Mouse (Mus musculus) lung, postnatal 10 days (tissue): ENCODE results near the gene Qrsl1.
"Not testable (repeated sequence)": the region's sequence is repeated elsewhere in the genome, so short reads cannot be mapped to it uniquely, and the experiment has no call there.

Experiments used
- DNase-seq: peaks from one replicate; pipeline ENCODE4 v3.0.0; 2021

Gene Qrsl1

DNA sequence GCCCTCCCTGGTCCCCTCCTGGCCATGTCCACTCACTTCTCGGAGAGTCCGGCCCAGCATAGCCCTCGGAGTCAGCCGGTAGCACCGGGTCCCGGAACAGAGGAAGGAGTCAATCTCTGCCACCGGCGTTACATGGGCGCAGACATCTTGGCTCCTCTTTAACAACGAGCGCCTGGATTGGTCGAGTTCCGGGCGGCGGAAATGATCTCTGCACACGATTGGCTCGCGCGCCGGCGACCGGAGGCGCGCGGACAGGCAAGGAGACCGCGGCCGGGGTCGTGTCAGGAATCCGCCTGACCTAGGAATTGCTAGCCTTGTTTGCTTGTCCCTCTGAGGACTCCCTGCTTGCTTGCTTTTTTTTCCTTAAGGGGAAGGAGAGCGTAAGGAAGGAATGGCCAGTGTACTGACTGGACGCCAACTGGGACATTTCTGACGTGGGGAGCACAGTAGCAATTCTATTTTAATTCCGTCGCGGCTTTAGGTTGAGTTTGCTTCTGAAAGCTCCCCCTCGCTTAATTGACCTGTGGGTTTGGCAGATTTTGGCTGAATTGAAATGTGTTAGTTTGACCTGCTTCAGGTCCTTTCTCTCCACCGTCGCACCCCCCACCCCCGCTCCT is at the start of gene Qrsl1, which contains the start of gene Rtn4ip1:
Qrsl1 (minus strand) TSS at position 168 of the 617 bp plus-strand sequence.
Rtn4ip1 (plus strand) TSS at position 230 of the 617 bp plus-strand sequence.
- DNase-seq, result peak; percentile 96

DNA sequence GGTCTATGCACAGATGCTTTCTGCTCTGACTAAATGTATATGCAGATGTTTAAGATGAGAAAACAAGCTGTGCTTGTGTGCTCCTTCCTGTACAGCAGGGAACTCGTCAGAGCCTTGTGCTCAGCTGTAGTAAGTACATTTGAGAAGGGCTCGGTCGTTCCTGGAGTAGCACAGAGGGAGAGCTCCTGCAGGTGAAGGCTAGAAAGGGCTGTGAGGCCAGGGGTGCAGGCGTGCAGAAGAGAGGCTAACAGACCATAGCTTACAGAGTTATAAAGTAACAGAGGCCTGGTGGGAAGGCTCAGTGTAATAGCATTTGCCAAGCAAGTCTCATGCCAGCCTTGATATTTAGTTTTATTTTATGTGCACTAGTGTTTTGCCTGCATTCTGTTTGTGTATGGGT is 43.9 kb upstream of the Qrsl1 start:
- DNase-seq, result no peak

DNA sequence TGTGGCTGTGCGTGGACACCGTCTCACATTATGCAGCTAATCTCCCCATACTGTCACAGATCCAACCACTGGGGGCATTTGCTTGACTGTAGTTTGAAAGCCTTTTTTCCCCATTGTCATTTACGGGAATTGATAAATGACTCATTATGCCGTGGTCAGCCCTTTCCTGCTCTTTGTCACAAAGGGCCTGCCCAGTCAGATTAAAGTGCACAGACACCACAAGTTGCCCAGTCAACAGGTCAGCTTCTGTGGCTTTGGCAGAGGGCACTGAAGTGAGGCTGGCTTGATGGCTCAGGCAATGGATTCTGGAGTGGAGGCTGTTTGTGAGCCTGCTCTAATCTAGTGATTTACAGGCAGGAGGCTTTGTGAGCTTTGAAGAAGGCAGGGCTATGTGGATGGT is 42.2 kb upstream of the Qrsl1 start:
- no peak for DNase-seq

DNA sequence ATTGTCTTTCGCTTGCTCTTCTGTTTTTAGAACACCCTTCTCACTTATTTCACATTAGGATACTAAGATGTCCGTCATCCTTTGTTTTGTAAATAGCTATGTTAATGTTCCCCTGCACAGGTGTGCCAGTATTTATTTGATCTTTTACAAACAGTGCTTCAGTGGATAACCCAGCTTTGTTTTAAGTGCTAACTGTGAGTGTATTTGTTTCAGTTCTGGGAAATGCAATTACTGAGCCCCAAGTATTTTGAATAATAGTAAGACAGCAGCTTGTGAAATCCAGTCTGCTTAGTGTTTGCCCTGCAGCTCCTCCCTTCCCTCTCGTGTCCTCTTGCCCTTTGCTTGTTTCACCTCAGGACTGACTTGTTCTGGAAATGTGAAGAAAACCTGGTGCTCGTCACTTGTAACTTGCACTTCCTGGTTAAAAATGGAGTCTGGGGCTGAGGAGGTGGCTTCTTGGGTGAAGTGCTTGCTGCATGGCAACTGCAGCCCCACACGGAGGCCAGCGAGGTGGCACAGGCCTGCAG is 37.7 kb upstream of the Qrsl1 start:
- no peak for DNase-seq

DNA sequence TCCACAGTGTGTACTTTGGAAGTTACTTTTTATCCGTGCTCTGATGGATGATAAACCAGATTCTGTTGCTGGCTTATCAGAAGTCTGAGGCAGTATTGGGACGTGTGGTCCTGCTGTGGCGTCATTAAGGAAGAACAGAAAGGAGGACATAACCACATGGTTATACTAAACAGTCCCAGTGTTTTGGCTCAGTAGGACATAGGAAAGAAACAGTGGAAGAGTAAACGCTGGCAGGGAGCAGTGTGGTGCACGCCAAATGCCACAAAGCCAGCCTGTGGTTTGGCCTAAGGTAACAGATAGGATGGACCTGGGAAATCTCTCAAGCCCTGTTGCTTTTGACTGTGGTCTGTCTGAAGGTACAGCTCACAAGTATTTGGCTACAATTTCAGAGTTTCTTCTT is 27.1 kb upstream of the Qrsl1 start:
- DNase-seq, result no peak

DNA sequence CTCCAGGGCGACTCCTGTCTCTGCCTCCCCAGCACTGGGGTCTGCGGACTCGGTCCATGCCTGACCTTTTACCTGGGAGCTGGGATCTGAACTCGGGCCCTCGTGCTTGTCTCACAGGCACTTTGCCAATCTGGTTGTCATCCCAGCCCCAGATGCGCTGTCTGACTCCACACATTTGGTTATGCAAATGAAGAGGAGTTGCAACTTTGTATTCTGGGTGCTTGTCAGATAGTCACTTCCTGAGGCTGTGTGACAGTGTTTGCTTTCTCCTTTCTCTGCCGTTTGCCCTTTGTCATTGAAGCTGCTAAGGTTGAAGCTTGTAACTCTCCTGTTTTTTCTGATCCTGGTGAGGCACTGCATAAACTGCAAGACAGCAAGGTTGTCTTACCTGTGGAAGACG is 26.2 kb upstream of the Qrsl1 start:
- no peak for DNase-seq

DNA sequence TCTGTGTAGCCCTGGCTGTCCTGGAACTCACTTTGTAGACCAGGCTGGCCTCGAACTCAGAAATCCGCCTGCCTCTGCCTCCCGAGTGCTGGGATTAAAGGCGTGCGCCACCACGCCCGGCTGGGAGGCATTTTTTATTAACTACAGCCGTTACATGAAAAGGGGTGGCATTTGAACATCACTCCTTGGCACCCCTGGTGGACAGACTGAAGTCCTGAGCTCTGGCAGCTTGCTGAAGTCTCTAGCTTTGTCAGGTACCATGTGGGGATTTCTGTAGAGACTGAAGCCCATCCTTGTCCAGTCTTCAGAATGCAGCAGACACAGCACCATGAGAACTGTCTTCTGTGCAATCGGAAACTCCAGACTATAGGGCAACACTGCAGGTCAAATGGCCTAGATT is 24.2 kb upstream of the Qrsl1 start:
- not testable (repeated sequence) for DNase-seq

DNA sequence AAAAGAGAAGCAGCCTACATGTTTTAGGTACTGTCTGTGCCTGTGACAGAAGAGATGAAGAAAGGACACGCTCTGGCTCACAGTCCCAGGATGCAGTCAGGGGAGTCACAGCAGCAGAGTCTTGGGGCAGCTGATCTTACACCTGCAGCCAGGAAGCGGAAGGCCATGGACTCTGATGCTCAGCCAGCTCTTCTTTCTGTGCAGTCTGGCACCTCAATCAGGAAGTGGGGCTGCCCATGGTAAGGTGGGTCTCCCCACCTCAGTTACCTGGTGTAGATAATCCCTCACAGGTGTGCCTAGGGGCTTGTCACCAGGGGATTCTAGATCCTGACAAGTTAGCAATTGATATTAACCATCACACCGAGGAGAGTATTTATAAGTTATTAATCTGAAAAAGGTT is 21.6 kb upstream of the Qrsl1 start:
- no peak for DNase-seq

DNA sequence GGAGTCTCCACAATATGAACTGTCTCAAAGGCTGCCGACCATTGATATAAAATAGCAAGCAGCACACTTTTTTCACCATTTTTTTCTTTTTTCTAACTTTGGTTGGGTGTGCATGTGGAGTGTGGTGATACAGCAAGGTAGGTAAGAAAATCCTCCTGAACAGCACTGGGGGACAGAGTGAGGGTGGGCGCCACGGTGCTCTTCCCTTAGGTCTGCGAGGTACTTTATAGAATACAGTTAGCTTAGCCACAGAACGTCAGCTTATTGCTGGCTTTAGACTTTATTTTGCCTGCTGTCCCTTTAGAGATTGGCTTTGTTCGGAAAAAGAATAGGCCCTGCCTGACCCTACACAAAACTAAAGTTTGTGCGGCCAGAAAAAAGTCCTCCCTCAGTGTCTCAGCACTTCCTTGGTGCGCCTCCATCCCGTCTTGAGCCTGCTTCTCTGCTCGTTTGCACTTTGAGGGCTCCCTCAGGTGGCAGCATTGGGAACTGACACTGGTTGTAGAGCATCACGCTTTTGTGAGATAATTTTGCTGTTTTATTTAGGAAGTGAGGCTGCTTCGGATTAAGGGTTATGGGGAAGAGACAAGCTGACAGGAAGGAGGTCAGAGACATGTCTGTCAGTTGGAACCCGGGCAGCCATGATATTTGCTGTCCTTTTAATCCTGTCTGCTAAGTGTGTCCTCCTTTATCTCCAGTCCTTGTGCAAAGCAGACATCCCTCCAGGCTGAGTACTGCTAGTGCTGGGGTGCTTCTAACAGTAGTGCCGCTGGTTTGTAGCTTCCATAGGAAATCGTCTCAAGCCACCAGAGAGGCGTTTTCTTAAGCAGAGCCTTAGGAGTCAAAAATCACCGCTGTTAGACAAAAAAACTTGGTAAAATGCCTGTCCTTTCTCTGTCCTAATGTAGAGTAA is 17.4 kb upstream of the Qrsl1 start:
- peak; percentile 86 for DNase-seq

DNA sequence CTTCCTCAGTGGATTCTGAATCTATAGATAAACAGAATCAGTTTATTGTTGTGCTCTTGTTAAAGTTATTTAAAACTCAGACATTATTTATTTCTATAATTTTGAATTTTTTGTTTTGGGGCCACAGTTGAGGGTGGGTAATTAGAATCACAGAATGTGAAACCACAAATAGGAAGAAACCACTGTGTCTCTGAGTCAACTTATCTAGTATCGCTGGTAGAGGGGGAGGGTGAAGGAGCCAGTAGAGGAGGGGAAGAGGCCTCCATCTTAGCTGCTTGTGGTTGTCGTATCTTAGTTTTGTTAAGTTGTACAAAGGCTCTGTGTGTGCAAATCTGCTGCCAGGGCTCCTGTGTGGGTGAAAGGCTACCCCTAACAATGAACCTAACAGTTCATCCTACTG is 15.2 kb upstream of the Qrsl1 start:
- no peak for DNase-seq

DNA sequence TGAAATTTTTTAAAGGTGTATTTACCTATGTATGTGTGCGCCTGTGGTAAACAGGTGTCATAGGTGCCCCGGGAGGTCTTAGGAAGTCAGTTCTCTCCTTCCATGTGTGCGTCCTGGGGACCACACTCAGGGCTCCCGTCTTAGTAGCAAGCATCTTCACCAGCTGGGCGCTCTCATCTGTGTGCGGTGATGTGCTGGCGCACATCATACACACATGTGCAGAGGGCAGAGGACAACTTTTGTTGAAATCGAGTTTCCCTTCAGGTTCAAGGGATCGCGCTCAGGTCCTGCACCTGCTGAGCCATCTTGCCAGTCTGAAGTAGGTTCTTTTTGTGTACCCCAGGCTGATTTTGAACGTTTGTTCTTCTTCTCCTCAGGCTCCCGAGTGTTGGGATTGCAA is 14.6 kb upstream of the Qrsl1 start:
- DNase-seq, result no peak

DNA sequence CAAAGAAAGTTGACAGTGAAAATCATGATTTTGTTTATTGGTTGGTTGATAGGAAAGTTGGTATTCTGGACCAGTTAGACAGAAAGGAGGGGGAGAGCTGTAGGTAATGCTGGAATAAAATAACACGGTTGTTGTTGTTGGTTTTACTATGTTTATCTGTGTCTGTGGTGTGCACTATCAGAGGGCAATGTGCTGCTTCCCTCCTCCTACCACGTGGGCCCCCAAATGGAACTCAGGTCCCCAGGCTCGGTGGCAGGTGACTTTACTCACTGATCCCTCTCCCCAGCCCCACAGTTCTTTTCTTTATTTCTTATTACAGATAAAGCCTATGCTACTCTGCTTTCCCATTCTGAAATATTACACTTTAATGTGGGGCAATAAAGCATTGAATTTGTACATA is 10.7 kb upstream of the Qrsl1 start:
- no peak for DNase-seq

DNA sequence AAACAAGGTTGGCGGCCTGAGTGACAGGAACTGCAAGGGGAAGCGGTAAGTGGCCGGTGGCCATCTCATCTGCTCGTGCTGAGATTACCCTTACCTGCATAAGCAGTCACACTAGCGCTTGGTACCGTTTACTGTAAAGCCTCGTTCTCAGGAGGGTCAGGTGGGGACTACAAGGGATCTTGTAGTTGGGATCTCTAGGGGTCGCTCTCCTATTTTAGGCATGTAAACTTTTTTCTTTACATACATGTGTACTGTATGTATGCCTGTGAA is 9.3 kb upstream of the Qrsl1 start:
- DNase-seq, result no peak

DNA sequence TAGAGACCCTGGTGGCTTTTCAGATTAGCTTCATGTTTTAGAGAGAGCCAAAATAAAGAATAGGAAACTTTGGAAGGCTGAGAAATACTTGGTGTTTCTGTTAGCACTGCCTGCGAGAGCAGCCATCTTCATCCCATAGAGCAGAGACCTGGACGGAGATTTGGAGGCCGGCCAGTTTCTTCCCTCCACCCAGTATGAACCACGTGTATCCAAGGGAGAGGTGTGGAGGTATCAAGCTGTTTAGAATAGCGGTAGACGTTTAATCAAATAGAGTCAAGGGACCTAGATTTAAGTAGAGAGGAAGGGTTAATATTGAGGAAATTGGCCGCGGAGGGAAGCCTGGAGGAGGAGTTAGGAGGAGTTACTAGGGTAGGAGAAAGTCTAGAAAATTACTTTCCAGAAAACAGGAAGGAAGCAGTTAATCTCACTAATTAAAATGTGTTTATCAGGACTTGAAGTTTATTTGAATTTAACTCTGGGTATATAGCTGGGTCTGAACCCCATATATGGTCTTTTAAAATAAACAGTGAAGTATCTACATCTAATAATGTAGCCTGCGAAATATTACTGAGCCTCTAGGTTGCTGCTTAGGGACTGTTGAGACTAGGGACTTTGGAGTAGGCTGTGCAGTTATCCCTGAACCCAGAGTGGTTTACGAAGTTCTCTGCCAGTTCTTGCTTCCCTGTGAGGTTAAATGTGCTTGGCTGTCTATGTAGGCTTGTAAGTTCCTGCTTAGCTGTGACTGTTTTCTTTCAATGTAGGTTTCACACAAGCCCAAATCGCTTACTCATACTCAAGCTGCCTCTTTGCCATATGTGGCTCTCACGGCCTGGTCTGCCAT is 8.7 kb upstream of the Qrsl1 start:
- DNase-seq, result no peak

DNA sequence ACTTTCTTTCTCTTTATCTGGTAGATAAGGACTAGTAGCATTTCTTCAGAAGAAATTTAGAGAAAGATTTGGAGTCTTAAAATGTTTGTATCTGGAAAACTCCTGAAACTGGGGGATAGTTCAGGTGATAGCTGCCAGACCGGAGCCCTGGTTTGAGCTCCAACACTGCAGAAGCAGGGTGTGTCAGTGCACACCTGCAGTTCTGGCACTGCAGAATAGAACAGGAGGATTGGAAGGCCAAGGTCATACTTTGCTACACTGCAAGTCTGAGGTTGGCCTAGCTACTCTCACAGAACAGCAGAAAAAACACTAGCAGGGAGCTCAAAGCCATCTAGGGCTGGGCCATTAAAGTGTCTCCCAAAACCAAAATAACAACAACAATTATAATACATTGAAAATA is 3.0 kb upstream of the Qrsl1 start:
- no peak for DNase-seq

DNA sequence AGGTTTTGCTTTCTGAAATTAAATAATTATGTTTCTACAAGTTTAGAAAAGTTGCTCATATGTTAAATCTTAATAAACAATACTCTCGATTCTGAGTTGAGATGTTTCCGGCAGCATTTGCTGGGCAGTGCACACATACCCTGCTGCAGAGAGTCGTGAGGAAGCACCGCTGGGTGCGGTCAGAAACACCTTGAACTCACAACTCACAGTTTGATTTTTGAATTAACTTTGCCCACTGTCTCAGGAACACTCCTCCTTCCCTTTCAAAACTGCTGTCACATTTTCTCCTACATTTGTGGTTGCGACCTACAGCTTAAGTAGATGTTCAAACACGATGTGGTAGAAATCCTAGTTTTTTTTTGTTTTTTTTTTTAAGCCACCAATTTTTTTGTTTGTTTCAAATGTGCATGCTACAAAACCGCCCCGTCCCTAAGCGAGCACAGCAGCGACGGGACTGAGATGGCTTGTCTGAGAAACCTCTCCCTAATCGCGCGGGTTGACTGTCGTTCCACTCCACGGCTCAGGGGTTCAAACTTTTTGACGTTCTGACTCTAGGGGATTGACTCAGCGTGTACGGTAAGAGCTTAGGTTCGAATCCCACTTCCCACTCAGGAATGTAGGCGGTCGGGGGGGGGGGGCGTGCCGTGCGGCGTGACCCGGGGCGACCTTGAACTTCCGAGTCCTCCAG is 518 bp downstream of the Qrsl1 start:
- DNase-seq, result no peak

DNA sequence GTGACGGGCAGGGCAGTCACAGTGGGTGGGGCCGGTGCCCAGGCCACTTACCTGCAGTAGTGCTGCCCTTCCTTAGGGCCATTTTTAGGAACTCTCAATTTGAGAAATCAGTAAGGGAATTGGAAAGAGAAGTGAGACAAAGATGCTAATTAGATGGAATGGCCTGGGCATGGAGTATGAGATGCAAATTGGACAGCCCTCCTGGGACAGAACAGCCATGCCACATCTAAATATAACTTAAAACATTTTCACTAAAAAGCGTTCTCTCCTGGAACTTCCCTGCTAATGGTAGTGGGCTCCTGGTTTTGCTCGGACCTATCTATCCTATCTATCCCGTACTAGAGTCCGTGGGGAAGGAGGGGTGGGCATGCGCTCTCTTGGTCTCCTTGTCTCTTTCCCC is 3.3 kb downstream of the Qrsl1 start:
- DNase-seq, result no peak

DNA sequence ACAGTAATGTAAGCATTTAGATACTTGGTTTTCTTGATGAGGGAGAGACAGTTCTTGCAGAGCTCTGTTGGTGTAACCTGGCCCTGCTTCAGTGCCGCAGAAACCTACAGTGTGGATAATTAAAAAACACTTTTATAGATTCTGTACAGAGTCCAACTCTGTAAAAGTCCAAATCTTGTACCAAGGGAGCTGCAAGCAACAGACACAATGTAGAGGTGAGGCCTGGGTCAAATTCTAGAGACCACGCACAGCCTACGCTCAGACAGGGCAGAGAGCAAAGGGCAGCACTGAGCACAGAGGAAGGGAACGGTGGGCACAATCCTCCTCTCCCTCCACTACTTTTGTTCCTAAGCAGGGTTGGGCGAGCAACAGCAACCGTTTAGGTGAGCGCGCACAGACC is 5.5 kb downstream of the Qrsl1 start:
- no peak for DNase-seq

DNA sequence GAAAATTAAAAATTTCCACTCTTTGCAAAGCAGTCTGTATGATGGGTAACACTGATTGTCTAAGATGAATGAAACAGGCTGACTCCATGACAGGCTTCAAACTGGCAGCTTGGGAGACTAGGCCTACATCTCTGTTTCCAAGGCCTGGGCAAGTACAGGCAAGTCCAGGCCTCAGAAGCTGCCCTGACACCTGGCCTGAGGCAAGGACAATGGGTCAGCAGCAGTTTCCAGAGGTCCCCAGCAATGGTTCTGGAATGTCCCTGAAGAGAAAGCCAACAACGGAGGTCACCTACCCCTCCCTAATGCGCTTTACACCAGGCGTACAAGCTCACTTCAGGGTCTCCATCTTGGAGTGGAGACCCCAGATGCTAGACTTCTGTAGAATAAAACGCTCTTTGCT is 8.6 kb downstream of the Qrsl1 start:
- DNase-seq, result no peak

DNA sequence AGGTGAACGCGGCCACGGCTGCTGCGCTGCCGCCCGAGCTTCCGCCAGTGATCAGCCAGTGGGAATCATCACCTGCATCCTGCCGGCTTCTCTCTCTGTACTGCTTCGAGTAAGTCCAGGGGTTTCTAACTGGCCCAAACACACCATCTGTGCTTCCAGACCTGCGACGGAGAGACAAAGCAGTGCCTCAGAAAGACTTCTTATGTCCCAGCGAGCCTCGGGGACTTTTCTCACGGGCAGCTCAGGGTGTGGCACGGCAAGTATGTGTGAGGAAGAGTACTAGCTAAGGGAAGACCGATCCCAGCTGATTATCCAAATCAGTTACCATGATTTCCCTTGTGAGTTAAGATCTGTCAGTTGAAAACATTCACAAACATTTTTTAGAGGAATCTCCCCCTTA is 12.6 kb downstream of the Qrsl1 start:
- no peak for DNase-seq

DNA sequence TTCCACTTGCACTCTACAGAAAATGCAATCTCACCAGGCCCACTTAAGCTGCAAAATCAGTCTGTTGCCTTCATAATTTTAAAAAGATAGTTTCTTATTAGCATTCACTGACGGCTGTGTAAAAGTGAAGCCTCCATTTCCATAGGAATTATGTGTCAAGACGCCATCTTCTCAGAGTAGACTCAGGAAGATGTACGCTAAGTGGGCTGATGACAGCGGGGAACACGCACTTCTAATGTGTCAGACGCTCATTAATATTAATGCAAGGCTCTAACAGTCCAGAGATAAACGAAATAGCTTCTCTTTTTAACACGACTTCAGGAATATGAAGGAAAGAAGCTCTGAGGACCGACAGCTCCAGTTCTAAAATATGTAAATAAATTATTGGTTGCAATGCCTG is 13.9 kb downstream of the Qrsl1 start:
- no peak for DNase-seq

DNA sequence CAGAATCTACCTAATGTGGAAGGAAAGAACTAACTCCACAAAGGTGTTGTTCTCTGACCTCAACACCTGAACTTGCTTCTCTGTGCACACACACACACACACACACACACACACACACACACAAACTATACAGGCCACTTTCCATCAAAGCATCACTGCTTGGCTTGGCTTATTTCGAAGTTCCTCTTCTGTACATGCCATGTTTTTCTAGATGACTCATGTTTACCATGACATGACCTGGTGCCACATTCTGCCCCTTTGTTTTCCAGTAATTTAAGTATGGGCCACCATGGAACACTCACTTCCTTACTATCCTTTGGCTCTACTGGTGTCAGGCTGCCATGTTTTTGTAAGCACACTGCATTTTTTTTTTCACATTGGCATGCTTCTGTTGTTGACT is 30.1 kb downstream of the Qrsl1 start:
- DNase-seq, result no peak

DNA sequence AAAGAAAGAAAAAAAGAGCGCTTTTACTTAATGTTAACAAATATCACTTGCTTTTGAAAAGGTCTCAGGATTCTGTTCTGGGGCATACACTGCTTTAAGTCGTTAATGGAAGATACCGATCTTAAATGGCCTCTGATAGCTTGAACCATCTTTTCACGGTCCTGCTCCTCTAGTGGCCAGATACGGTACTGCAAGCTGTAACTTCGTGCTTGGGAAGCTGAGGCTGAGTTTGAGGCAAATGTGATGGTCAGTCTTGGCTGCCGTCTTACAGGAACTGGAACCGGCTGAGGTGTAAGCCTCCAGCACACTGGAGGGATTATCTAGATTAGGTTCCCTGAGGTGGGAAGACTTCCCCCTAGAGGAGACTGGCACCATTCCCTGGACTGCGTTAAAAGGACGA is 30.8 kb downstream of the Qrsl1 start:
- DNase-seq, result peak; percentile 50
